Mouse (Mus musculus): ENCODE data around the gene Paf1. TPM values are rescaled to one million over a fixed set of nuclear protein-coding genes. Genes with fewer than 3 reads are reported as not detected.

The Paf1 gene
- polyA plus RNA-seq, 1 experiment, result 5.1 TPM

- Histone ChIP-seq H3K9me3 (ENCODE audit: control insufficient read depth, low read length) (no peaks in the 10 kb centered on the region), H3K36me3 (ENCODE audit: control insufficient read depth) (peaks cover 9% of the 10 kb centered on the region), H3K4me1 (ENCODE audit: control insufficient read depth) (peaks cover 94% of the 10 kb centered on the region), H3K27me3 (ENCODE audit: control insufficient read depth) (peaks cover 23% of the 10 kb centered on the region), H3K4me3 (replicated peaks) (peak overlapping the region; percentile 65)
- TF ChIP-seq GATA1 (IDR thresholded peaks at IDR 0.05; ENCODE audit: low read length) (no peak), TAL1 (IDR thresholded peaks at IDR 0.05; ENCODE audit: low read length) (no peak)
Measured at GRCm38 (mm10) chr7:28375176-28375921, 17.4 kb upstream of the Paf1 start.

DNA sequence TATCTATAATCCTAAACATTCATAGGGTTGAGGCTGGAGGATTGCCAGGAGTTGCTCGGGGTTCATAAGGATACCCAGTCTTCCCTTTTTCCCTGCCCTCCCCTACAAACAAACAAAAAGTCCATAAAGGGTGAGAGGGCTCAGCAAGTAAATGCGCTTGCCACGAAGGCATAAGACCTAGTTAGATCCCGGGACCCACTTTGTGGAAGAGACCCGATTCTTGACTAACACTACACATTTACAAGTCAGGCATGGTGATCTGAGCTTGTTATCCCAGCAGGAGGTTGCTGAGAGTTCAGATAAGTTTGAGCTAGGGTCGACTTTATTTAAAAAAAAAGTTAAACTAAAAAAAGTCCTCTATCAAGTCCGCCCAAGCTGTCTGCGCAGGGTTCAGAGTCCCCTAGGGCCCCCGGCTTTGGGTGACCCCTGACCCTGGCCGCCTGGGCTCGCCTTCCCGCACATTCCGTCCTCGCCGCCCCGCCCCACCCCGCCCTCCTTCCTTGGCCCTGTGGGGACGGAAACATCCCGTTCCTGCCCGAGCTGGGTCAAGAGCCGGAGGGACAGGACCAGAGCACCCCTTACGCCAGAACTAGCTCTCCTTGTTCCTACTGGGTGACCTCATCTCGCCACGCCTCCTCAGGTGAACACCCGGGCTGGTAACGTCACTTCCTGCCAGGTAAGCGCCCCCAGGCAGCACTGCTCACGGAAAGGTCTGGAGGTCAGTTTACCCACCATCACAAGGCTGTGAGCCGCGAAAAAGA is 16.6 kb upstream of the Paf1 start:
- peaks cover 15% of the 10 kb centered on the region for H3K27me3 ChIP-seq (ENCODE audit: control insufficient read depth)
- peaks cover 9% of the 10 kb centered on the region for H3K36me3 ChIP-seq (ENCODE audit: control insufficient read depth)
- TF ChIP-seq TAL1 (IDR thresholded peaks at IDR 0.05; ENCODE audit: low read length) (no peak), GATA1 (IDR thresholded peaks at IDR 0.05; ENCODE audit: low read length) (no peak)
- no peaks in the 10 kb centered on the region for H3K9me3 ChIP-seq (ENCODE audit: control insufficient read depth, low read length)
- peaks cover 96% of the 10 kb centered on the region for H3K4me1 ChIP-seq (ENCODE audit: control insufficient read depth)
- H3K4me3 ChIP-seq (replicated peaks), result peak overlapping the region; percentile 65

DNA sequence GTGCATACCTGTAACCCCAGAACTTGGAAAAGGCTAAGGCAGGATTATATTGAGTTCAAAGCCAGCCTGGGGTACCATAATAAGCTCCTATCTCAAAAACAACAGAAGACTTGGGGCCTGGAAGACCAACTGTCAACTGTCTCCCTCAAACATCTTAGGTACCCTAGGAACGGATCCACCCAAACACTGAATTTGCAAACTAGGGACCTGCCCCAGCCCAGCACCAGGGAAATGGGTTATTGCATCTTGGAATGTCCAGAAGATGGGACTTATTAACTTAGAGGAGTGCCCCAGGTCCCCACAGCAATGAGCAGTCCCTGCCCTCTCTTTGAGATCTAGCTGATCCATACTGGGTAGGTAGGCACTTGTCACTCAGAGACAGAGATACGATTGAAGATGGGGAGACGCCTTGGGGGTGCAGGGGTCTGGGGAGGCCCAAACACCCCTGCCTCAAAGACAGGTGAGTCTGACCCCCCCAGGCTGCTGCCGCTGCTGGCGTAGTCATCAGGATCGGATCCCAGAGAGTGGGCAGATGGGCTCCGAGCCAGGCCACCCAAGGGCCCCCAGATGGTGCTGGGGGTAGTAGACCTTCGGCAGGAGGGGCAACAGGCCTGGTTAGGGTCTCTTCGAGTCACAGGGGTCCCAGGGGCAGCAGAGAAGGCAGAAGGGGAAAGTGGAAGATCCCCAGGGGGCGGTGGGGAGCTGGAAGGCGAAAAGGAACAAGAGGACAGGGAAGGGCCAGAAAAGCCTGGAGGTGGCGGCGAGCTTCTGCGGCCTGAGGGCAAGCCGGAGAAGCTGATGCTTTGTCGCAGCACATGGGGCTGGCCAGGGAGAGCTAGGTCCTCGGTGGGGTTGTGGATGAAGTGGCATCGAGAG is 15.3 kb upstream of the Paf1 start:
- Histone ChIP-seq H3K36me3 (ENCODE audit: control insufficient read depth) (peaks cover 9% of the 10 kb centered on the region), H3K9me3 (ENCODE audit: control insufficient read depth, low read length) (no peaks in the 10 kb centered on the region), H3K4me3 (replicated peaks) (peak overlapping the region; percentile 75), H3K27me3 (ENCODE audit: control insufficient read depth) (peaks cover 5% of the 10 kb centered on the region), H3K4me1 (ENCODE audit: control insufficient read depth) (peaks cover 97% of the 10 kb centered on the region)
- no peak for TF ChIP-seq TAL1 (IDR thresholded peaks at IDR 0.05; ENCODE audit: low read length)
- TF ChIP-seq GATA1 (IDR thresholded peaks at IDR 0.05; ENCODE audit: low read length), result no peak

DNA sequence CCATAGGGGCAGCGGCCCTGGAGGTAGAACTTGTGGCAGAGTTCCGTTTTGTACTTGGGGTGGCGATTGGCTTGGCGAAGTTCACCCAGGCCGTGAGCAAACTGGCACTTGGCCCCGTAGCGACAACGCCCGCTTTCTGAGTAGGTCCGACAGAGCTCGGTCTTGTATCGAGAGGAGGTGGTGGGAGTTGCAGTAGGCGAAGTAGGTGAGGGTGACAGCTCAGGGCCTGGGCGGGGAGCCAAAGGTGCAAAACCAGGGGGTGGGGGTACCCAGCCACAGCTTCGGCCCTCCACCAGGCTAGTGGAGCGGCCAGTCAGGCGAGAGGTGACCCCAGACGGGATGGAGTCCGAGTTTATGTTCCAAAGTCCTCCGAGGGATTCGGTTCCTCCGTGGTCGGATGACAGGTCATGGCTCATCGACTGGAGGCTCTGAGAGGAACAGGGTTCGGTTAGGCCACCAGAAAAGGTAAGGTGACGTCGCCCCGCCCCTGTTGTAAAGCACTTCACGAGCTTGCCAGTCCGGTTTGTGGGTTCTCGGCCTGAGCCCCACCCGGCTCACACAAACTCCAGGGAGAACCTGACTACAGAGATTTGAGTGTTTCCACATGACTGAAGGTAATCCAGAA is 14.6 kb upstream of the Paf1 start:
- H3K27me3 ChIP-seq (ENCODE audit: control insufficient read depth), result peaks cover 5% of the 10 kb centered on the region
- no peak for TF ChIP-seq GATA1 (IDR thresholded peaks at IDR 0.05; ENCODE audit: low read length)
- no peak for TF ChIP-seq TAL1 (IDR thresholded peaks at IDR 0.05; ENCODE audit: low read length)
- H3K36me3 ChIP-seq (ENCODE audit: control insufficient read depth), result peaks cover 9% of the 10 kb centered on the region
- H3K9me3 ChIP-seq (ENCODE audit: control insufficient read depth, low read length), result no peaks in the 10 kb centered on the region
- H3K4me3 ChIP-seq (replicated peaks), result peak overlapping the region; percentile 75
- H3K4me1 ChIP-seq (ENCODE audit: control insufficient read depth), result peaks cover 97% of the 10 kb centered on the region

- Histone ChIP-seq H3K4me1 (ENCODE audit: control insufficient read depth) (peaks cover 98% of the 10 kb centered on the region), H3K36me3 (ENCODE audit: control insufficient read depth) (peaks cover 9% of the 10 kb centered on the region), H3K27me3 (ENCODE audit: control insufficient read depth) (peaks cover 5% of the 10 kb centered on the region), H3K9me3 (ENCODE audit: control insufficient read depth, low read length) (no peaks in the 10 kb centered on the region), H3K4me3 (replicated peaks) (peak overlapping the region; percentile 75)
- TF ChIP-seq TAL1 (IDR thresholded peaks at IDR 0.05; ENCODE audit: low read length) (no peak), GATA1 (IDR thresholded peaks at IDR 0.05; ENCODE audit: low read length) (no peak)
Measured at GRCm38 (mm10) chr7:28378769-28379651, 13.7 kb upstream of the Paf1 start.

GRCm38 (mm10) chr7:28380237-28381016 is 12.3 kb upstream of the Paf1 start, which contains the start of gene Zfp36:
Gene Zfp36 (minus strand): TSS chr7:28380253.
- H3K4me3 ChIP-seq (replicated peaks), result peak within 1 kb of the TSS; percentile 75
- peaks cover 95% of the 10 kb centered on the region for H3K4me1 ChIP-seq (ENCODE audit: control insufficient read depth)
- H3K27me3 ChIP-seq (ENCODE audit: control insufficient read depth), result peaks cover 5% of the 10 kb centered on the region
- TF ChIP-seq GATA1 (IDR thresholded peaks at IDR 0.05; ENCODE audit: low read length) (no peak), TAL1 (IDR thresholded peaks at IDR 0.05; ENCODE audit: low read length) (no peak)
- no peaks in the 10 kb centered on the region for H3K9me3 ChIP-seq (ENCODE audit: control insufficient read depth, low read length)
- peaks cover 13% of the 10 kb centered on the region for H3K36me3 ChIP-seq (ENCODE audit: control insufficient read depth)

GRCm38 (mm10) chr7:28381017-28381790 is 11.5 kb upstream of the Paf1 start:
- peaks cover 21% of the 10 kb centered on the region for H3K36me3 ChIP-seq (ENCODE audit: control insufficient read depth)
- peaks cover 91% of the 10 kb centered on the region for H3K4me1 ChIP-seq (ENCODE audit: control insufficient read depth)
- peaks cover 5% of the 10 kb centered on the region for H3K27me3 ChIP-seq (ENCODE audit: control insufficient read depth)
- no peak for TF ChIP-seq TAL1 (IDR thresholded peaks at IDR 0.05; ENCODE audit: low read length)
- TF ChIP-seq GATA1 (IDR thresholded peaks at IDR 0.05; ENCODE audit: low read length), result no peak
- H3K4me3 ChIP-seq (replicated peaks), result peak overlapping the region; percentile 62
- H3K9me3 ChIP-seq (ENCODE audit: control insufficient read depth, low read length), result no peaks in the 10 kb centered on the region

Data from erythroblast, embryonic 14.5 days (primary cell).